In genomic region chr3:135556052-135556587, GRCm38 (mm10) we compare ENCODE assay signal across 9 mouse cellular contexts.
DNase-seq lines count a peak whose midpoint lies in the region.
"Had no signal": no experiment of that assay in that cellular context is flagged by ENCODE, and none has a peak within 500 bp of the region (broad histone marks: within the 10 kb centered on the region; RNA-seq: fewer than 3 reads in every experiment).

No protein-coding gene starts in this region.

- intact Hi-C loops in heart, postnatal 10 days (cut with DNase I): loop anchor here (5.0 kb wide), 2 partner anchors 156 to 176 kb away; no protein-coding TSS in a partner anchor
- intact Hi-C loops in heart, postnatal 14 days (cut with DNase I): loop anchor here (5.0 kb wide), 1 partner anchor 156 kb away; no protein-coding TSS in a partner anchor

- peak; percentile 21 to 38 for DNase-seq in heart, postnatal 10 days
- DNase-seq in heart, postnatal 14 days: no peak
- peak; percentile 11 for DNase-seq in right cerebral cortex, postnatal 25 days
- no peak for DNase-seq in right cerebral cortex, postnatal 4 days
- peak; percentile 17 to 31 for DNase-seq in frontal cortex, postnatal 36 days (ENCODE audit: low spot score in 2 of 2)
- DNase-seq in telencephalon, adult 2 months (ENCODE audit: low read depth, low spot score): peak; percentile 64
- DNase-seq in kidney, adult 8-10 months: no peak
- DNase-seq in urinary bladder, adult 2 months (ENCODE audit: low spot score): no peak
- DNase-seq: kidney, postnatal 4 days had no signal

Comparison
In these comparisons a context has a peak if more than half of its experiments do, and no peak if none do; other contexts are left out.
1. DNase-seq: peak in heart, postnatal 10 days (2 of 2), right cerebral cortex, postnatal 25 days (single experiment), frontal cortex, postnatal 36 days (2 of 2) and telencephalon, adult 2 months (single experiment); none in heart, postnatal 14 days (0 of 2), right cerebral cortex, postnatal 4 days (single experiment), kidney, adult 8-10 months (0 of 2) and urinary bladder, adult 2 months (single experiment).